Mouse (Mus musculus) embryonic fibroblast, embryonic 13.5 days (primary cell): Measurements from ENCODE around the gene Mb.

ENCODE experiments used
- CTCF ChIP-seq: IDR thresholded peaks from 2 replicates; pipeline ENCODE4 v1.5.1; 2011; ENCODE audit warnings: mild to moderate bottlenecking, control low read depth, low read length, moderate library complexity, borderline replicate concordance; ENCODE audit not compliant: insufficient read depth
- POLR2A ChIP-seq: IDR thresholded peaks from 2 replicates; pipeline ENCODE4 v1.6.1; 2011; ENCODE audit warnings: low read depth, mild to moderate bottlenecking, control low read depth, low read length, moderate library complexity

DNA sequence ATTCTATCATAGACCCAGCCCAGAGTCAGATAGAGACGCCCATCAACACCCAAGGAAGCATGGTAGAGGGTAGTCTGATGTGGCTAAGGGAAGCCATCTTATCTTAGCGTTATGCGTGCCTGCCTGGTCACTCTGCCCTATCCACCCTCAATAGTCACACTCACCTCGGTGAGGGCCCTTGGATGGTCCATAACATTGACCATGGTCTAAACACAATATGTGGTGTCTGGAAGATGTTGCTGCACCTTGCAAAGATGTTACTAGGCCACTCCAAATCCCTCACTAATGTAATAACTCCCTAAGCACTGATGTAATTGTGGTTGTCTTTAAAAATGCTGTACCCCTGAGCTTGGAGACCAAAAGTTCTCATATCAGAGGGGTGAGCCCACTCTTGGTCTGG lies 77.8 kb downstream of the Mb start:
- TF ChIP-seq POLR2A (no peak), CTCF (no peak)
